Mouse (Mus musculus) MEL (cell line): ENCODE measurements around the gene Galnt10. TPM values are rescaled to one million over a fixed set of nuclear protein-coding genes. Genes with fewer than 3 reads are reported as not detected.

Source experiments
- DNase-seq: peaks from one replicate; pipeline ENCODE4 v3.0.0; 2011; ENCODE audit warnings: low read depth, low spot score
- H3K27ac ChIP-seq: 2 replicates; pipeline ENCODE4 v1.5.1; 2012; ENCODE audit warnings: low read depth, mild to moderate bottlenecking, control low read depth, low read length, moderate library complexity; ENCODE audit not compliant: control insufficient read depth
- H3K27me3 ChIP-seq, 2 experiments: fragments of 150-350 bp in 1 of 2; sonication (generic) in 1 of 2; 2 replicates each; pipeline ENCODE4 v1.6.1; 2012; ENCODE audit warnings: low read length in 2 of 2, mild to moderate bottlenecking in 2 of 2, improper control_type of control experiment in 1 of 2, moderate library complexity in 1 of 2; ENCODE audit not compliant: insufficient read depth in 2 of 2, control insufficient read depth in 1 of 2
- H3K36me3 ChIP-seq, 2 experiments: 2 replicates each; pipeline ENCODE4 v1.6.1; 2012 to 2014; ENCODE audit warnings: low read length in 2 of 2, improper control_type of control experiment in 1 of 2, inconsistent platforms in 1 of 2, mild to moderate bottlenecking in 1 of 2; ENCODE audit not compliant: insufficient read depth in 2 of 2, control insufficient read depth in 1 of 2
- H3K4me1 ChIP-seq, 2 experiments: fragments of 150-350 bp in 1 of 2; sonication (generic) in 1 of 2; 2 replicates each; pipeline ENCODE4 v1.6.1; 2012; ENCODE audit warnings: low read length in 2 of 2, improper control_type of control experiment in 1 of 2, mild to moderate bottlenecking in 1 of 2; ENCODE audit not compliant: insufficient read depth in 2 of 2, control insufficient read depth in 1 of 2
- H3K4me3 ChIP-seq, 2 experiments: fragments of 150-350 bp in 1 of 2; sonication (generic) in 1 of 2; 2 replicates each; pipeline ENCODE4 v1.5.1; 2012; ENCODE audit warnings: low read depth in 2 of 2, low read length in 2 of 2, mild to moderate bottlenecking in 2 of 2, moderate library complexity in 2 of 2, control low read depth in 1 of 2, improper control_type of control experiment in 1 of 2; ENCODE audit not compliant: control insufficient read depth in 1 of 2, insufficient read depth in 1 of 2
- H3K79me2 ChIP-seq: 2 replicates; pipeline ENCODE4 v1.6.1; 2012; ENCODE audit warnings: mild to moderate bottlenecking, low read length, moderate library complexity; ENCODE audit not compliant: control insufficient read depth, poor library complexity, insufficient read depth
- H3K9ac ChIP-seq: 2 replicates; pipeline ENCODE4 v1.6.1; 2012; ENCODE audit warnings: low read depth, mild to moderate bottlenecking, control low read depth, low read length, moderate library complexity; ENCODE audit not compliant: control insufficient read depth, poor library complexity, severe bottlenecking
- H3K9me3 ChIP-seq: fragments of 150-350 bp; sonication (generic); replicated peaks from 2 replicates; pipeline ENCODE4 v1.6.1; 2012; ENCODE audit warnings: mild to moderate bottlenecking, low read length, improper control_type of control experiment, moderate library complexity; ENCODE audit not compliant: insufficient read depth
- CHD2 ChIP-seq: IDR thresholded peaks from 2 replicates; pipeline ENCODE4 v1.6.1; 2011; ENCODE audit warnings: low read length, improper control_type of control experiment
- CTCF ChIP-seq, 3 experiments: IDR thresholded peaks in 2 of 3; conservative IDR thresholded peaks in 1 of 3; 2 replicates each; pipeline ENCODE4 v1.5.1; 2011 to 2012; ENCODE audit warnings: low read length in 3 of 3, low read depth in 2 of 3, mild to moderate bottlenecking in 2 of 3, improper control_type of control experiment in 1 of 3, inconsistent platforms in 1 of 3, mixed read lengths in 1 of 3, moderate library complexity in 1 of 3; ENCODE audit not compliant: control insufficient read depth in 1 of 3, insufficient read depth in 1 of 3, poor library complexity in 1 of 3, severe bottlenecking in 1 of 3
- EP300 ChIP-seq, 2 experiments: IDR thresholded peaks; 2 replicates each; pipeline ENCODE4 v1.6.1; 2011; ENCODE audit warnings: improper control_type of control experiment in 2 of 2, low read length in 2 of 2, low read depth in 1 of 2, mild to moderate bottlenecking in 1 of 2
- ETS1 ChIP-seq: IDR thresholded peaks from 2 replicates; pipeline ENCODE4 v1.6.1; 2012; ENCODE audit warnings: low read depth, mild to moderate bottlenecking, inconsistent platforms, low read length, improper control_type of control experiment, moderate library complexity
- GATA1 ChIP-seq: IDR thresholded peaks from 2 replicates; pipeline ENCODE4 v1.6.1; 2011; ENCODE audit warnings: low read depth, low read length, improper control_type of control experiment
- HCFC1 ChIP-seq: IDR thresholded peaks from 2 replicates; pipeline ENCODE4 v1.6.1; 2012; ENCODE audit warnings: low read depth, mild to moderate bottlenecking, inconsistent platforms, low read length, improper control_type of control experiment, moderate library complexity
- JUND ChIP-seq: IDR thresholded peaks from 2 replicates; pipeline ENCODE4 v1.6.1; 2011; ENCODE audit warnings: low read depth, mild to moderate bottlenecking, improper control_type of control experiment, low read length
- MAZ ChIP-seq: IDR thresholded peaks from 2 replicates; pipeline ENCODE4 v1.6.1; 2012; ENCODE audit warnings: low read depth, mild to moderate bottlenecking, inconsistent platforms, low read length, improper control_type of control experiment
- MEF2A ChIP-seq: IDR thresholded peaks from 2 replicates; pipeline ENCODE4 v1.6.1; 2014; ENCODE audit warnings: low read depth, mild to moderate bottlenecking, inconsistent platforms, low read length, improper control_type of control experiment; ENCODE audit not compliant: poor library complexity, insufficient replicate concordance, severe bottlenecking; ENCODE audit errors: extremely low read depth
- NELFE ChIP-seq: IDR thresholded peaks from 2 replicates; pipeline ENCODE4 v1.6.1; 2011; ENCODE audit warnings: low read depth, low read length, improper control_type of control experiment
- POLR2A ChIP-seq, 2 experiments: IDR thresholded peaks; 2 replicates each; pipeline ENCODE4 v1.6.1; 2011 to 2012; ENCODE audit warnings: low read length in 2 of 2, mild to moderate bottlenecking in 2 of 2, control low read depth in 1 of 2, improper control_type of control experiment in 1 of 2, low read depth in 1 of 2, moderate library complexity in 1 of 2; ENCODE audit not compliant: control insufficient read depth in 1 of 2, insufficient read depth in 1 of 2, poor library complexity in 1 of 2
- RAD21 ChIP-seq: IDR thresholded peaks from 2 replicates; pipeline ENCODE4 v1.6.1; 2011; ENCODE audit warnings: mild to moderate bottlenecking, low read depth, low read length, improper control_type of control experiment
- SIN3A ChIP-seq: IDR thresholded peaks from 2 replicates; pipeline ENCODE4 v1.6.1; 2012; ENCODE audit warnings: low read length, improper control_type of control experiment, inconsistent platforms
- TAL1 ChIP-seq: IDR thresholded peaks from 2 replicates; pipeline ENCODE4 v1.6.1; 2012; ENCODE audit warnings: mild to moderate bottlenecking, inconsistent platforms, low read length, moderate library complexity, mixed read lengths
- TCF12 ChIP-seq: IDR thresholded peaks from 2 replicates; pipeline ENCODE4 v1.6.1; 2014; ENCODE audit warnings: low read depth, mild to moderate bottlenecking, inconsistent platforms, low read length, improper control_type of control experiment, moderate library complexity
- UBTF ChIP-seq: IDR thresholded peaks from 2 replicates; pipeline ENCODE4 v1.6.1; 2012; ENCODE audit warnings: low read depth, mild to moderate bottlenecking, inconsistent platforms, low read length, improper control_type of control experiment, moderate library complexity, borderline replicate concordance; ENCODE audit not compliant: insufficient read depth
- USF1 ChIP-seq: IDR thresholded peaks from 2 replicates; pipeline ENCODE4 v1.6.1; 2014; ENCODE audit warnings: low read depth, mild to moderate bottlenecking, inconsistent platforms, low read length, improper control_type of control experiment, moderate library complexity
- USF2 ChIP-seq, 2 experiments: IDR thresholded peaks; 2 replicates each; pipeline ENCODE4 v1.6.1; 2011 to 2012; ENCODE audit warnings: improper control_type of control experiment in 2 of 2, low read length in 2 of 2, borderline replicate concordance in 1 of 2, inconsistent platforms in 1 of 2, low read depth in 1 of 2, mild to moderate bottlenecking in 1 of 2; ENCODE audit not compliant: insufficient read depth in 1 of 2
- ZNF384 ChIP-seq: IDR thresholded peaks from 2 replicates; pipeline ENCODE4 v1.6.1; 2012; ENCODE audit warnings: low read depth, mild to moderate bottlenecking, inconsistent platforms, low read length, improper control_type of control experiment
- polyA plus RNA-seq, 2 experiments: library from polyadenylated mRNA; stranded (reverse) in 1 of 2; unstranded in 1 of 2; fragments of >175 nt in 1 of 2; fragments of >200 nt in 1 of 2; gene quantifications; 2 replicates each; pipeline versions ENCODE4 v1.2.1 to v1.2.4; 2012; ENCODE audit warnings: low replicate concordance in 2 of 2, low read depth in 1 of 2; ENCODE audit not compliant: insufficient read length in 2 of 2, insufficient read depth in 1 of 2, missing spikeins in 1 of 2
- total RNA-seq: library from RNA; depleted of rRNA; stranded (reverse); fragments of 300-350 nt; gene quantifications from 2 replicates; pipeline ENCODE4 v1.2.3, GENCODE M21; 2012

Galnt10 gene
- total and polyA plus RNA-seq, 3 experiments, result 26.7 to 27.4 TPM; not detected in 1

- peaks cover 26% of the 10 kb centered on the region for H3K79me2 ChIP-seq
- H3K27me3 ChIP-seq, result no peaks in the 10 kb centered on the region
- H3K36me3 ChIP-seq, result peaks cover 0 to 20% of the 10 kb centered on the region in 2 experiments; a peak in 3 of 4 replicates
- H3K27ac ChIP-seq, result peak overlapping the region; percentile 29; the same call in 1 of the 2 replicates
- no peak overlapping the region for H3K4me3 ChIP-seq
- H3K9ac ChIP-seq, result no peak overlapping the region
- no peaks in the 10 kb centered on the region for H3K9me3 ChIP-seq
- peak; percentile 78 for DNase-seq
- peaks cover 4 to 22% of the 10 kb centered on the region in 2 experiments for H3K4me1 ChIP-seq
- TF ChIP-seq USF1 (no peak), ZNF384 (peak; percentile 85), NELFE (no peak), GATA1 (peak; percentile 75), ETS1 (peak; percentile 69), EP300 (IDR thresholded peaks at IDR 0.05; ENCODE audit: low read depth in 1 of 2, low read length in 2 of 2) (peak; percentile 60 to 68; a peak in 3 of 4 replicates), SIN3A (peak; percentile 40; the same call in 1 of the 2 replicates), POLR2A (IDR thresholded peaks at IDR 0.05; ENCODE audit: control insufficient read depth in 1 of 2, insufficient read depth in 1 of 2, low read depth in 1 of 2, low read length in 2 of 2, poor library complexity in 1 of 2) (no peak), TAL1 (no peak)
These were observed 159.8 kb downstream of the Galnt10 start for GRCm38 (mm10) chr11:57805047-57805446.

- Histone ChIP-seq H3K4me3 (no peak overlapping the region), H3K4me1 (peaks cover 0 to 9% of the 10 kb centered on the region in 2 experiments; a peak in 2 of 4 replicates), H3K36me3 (peaks cover 0 to 7% of the 10 kb centered on the region in 2 experiments; a peak in 3 of 4 replicates), H3K9ac (no peak overlapping the region), H3K27ac (no peak overlapping the region), H3K9me3 (no peaks in the 10 kb centered on the region), H3K27me3 (no peaks in the 10 kb centered on the region), H3K79me2 (peaks cover under 1% of the 10 kb centered on the region; the same call in 1 of the 2 replicates)
- DNase-seq, result no peak
- TF ChIP-seq GATA1, result no peak
- TF ChIP-seq CTCF (IDR thresholded peaks at IDR 0.05 in 2 of 3, conservative IDR thresholded peaks at IDR 0.05 in 1 of 3; ENCODE audit: control insufficient read depth in 1 of 3, insufficient read depth in 1 of 3, low read depth in 2 of 3, low read length in 3 of 3, poor library complexity in 1 of 3, severe bottlenecking in 1 of 3), result no peak
- TF ChIP-seq MEF2A, result no peak
- no peak for TF ChIP-seq EP300 (IDR thresholded peaks at IDR 0.05; ENCODE audit: low read depth in 1 of 2, low read length in 2 of 2)
- no peak for TF ChIP-seq ZNF384
- no peak for TF ChIP-seq TAL1
- no peak for TF ChIP-seq TCF12
- no peak for TF ChIP-seq SIN3A
These were observed 163.9 kb downstream of the Galnt10 start for GRCm38 (mm10) chr11:57809017-57809731.

GRCm38 (mm10) chr11:57809732-57810098 is 164.5 kb downstream of the Galnt10 start:
- Histone ChIP-seq H3K36me3 (peaks cover 0 to 4% of the 10 kb centered on the region in 2 experiments; a peak in 2 of 4 replicates), H3K79me2 (no peaks in the 10 kb centered on the region), H3K4me1 (peaks cover 0 to 5% of the 10 kb centered on the region in 2 experiments; a peak in 2 of 4 replicates), H3K9ac (no peak overlapping the region), H3K27me3 (no peaks in the 10 kb centered on the region), H3K27ac (no peak overlapping the region), H3K4me3 (no peak overlapping the region), H3K9me3 (no peaks in the 10 kb centered on the region)
- TF ChIP-seq JUND, result no peak
- TF ChIP-seq HCFC1, result no peak
- no peak for TF ChIP-seq RAD21
- TF ChIP-seq USF2 (IDR thresholded peaks at IDR 0.05; ENCODE audit: borderline replicate concordance in 1 of 2, insufficient read depth in 1 of 2, low read depth in 1 of 2, low read length in 2 of 2), result no peak
- no peak for TF ChIP-seq ETS1
- TF ChIP-seq CHD2, result no peak
- TF ChIP-seq CTCF (IDR thresholded peaks at IDR 0.05 in 2 of 3, conservative IDR thresholded peaks at IDR 0.05 in 1 of 3; ENCODE audit: control insufficient read depth in 1 of 3, insufficient read depth in 1 of 3, low read depth in 2 of 3, low read length in 3 of 3, poor library complexity in 1 of 3, severe bottlenecking in 1 of 3), result no peak
- TF ChIP-seq MAZ, result no peak
- no peak for TF ChIP-seq UBTF
- no peak for DNase-seq
